Mouse (Mus musculus): ENCODE results near the gene Plcl1.
A peak's percentile ranks its signal among the peaks of the same experiment; 100 is the strongest.

Gene Plcl1

GRCm38 (mm10) chr1:55525100-55525499, 119.4 kb downstream of the Plcl1 start:
- no peak for DNase-seq (ENCODE audit: low spot score in 2 of 2)

GRCm38 (mm10) chr1:55525748-55526147, 120.0 kb downstream of the Plcl1 start:
- DNase-seq (ENCODE audit: low spot score in 2 of 2), result no peak

GRCm38 (mm10) chr1:55528547-55529304, 123.0 kb downstream of the Plcl1 start:
- DNase-seq (ENCODE audit: low spot score in 2 of 2), result peak; percentile 21 to 33

GRCm38 (mm10) chr1:55533823-55534222, 128.1 kb downstream of the Plcl1 start:
- DNase-seq (ENCODE audit: low spot score in 2 of 2), result no peak

- no peak for DNase-seq (ENCODE audit: low spot score in 2 of 2)
These were observed 148.7 kb downstream of the Plcl1 start for GRCm38 (mm10) chr1:55554405-55554804.

GRCm38 (mm10) chr1:55557960-55558359, 152.2 kb downstream of the Plcl1 start:
- no peak for DNase-seq (ENCODE audit: low spot score in 2 of 2)

- DNase-seq (ENCODE audit: low spot score in 2 of 2), result no peak
These were observed 152.7 kb downstream of the Plcl1 start for GRCm38 (mm10) chr1:55558409-55558808.

GRCm38 (mm10) chr1:55559998-55560397, 154.3 kb downstream of the Plcl1 start:
- no peak for DNase-seq (ENCODE audit: low spot score in 2 of 2)

GRCm38 (mm10) chr1:55565933-55566332, 160.2 kb downstream of the Plcl1 start:
- DNase-seq (ENCODE audit: low spot score in 2 of 2), result no peak

- DNase-seq (ENCODE audit: low spot score in 2 of 2), result no peak
These were observed 162.2 kb downstream of the Plcl1 start for GRCm38 (mm10) chr1:55567801-55568360.

- DNase-seq (ENCODE audit: low spot score in 2 of 2), result peak in 1 of 2 experiments; percentile 14
These were observed 164.5 kb downstream of the Plcl1 start for GRCm38 (mm10) chr1:55570225-55570624.

- DNase-seq (ENCODE audit: low spot score in 2 of 2), result no peak
These were observed 165.7 kb downstream of the Plcl1 start for GRCm38 (mm10) chr1:55571399-55571798.

- DNase-seq (ENCODE audit: low spot score in 2 of 2), result no peak
These were observed 166.5 kb downstream of the Plcl1 start for GRCm38 (mm10) chr1:55572202-55572601.

- no peak for DNase-seq (ENCODE audit: low spot score in 2 of 2)
These were observed 166.9 kb downstream of the Plcl1 start for GRCm38 (mm10) chr1:55572664-55573063.

- peak; percentile 25 to 32 for DNase-seq (ENCODE audit: low spot score in 2 of 2)
These were observed 170.2 kb downstream of the Plcl1 start for GRCm38 (mm10) chr1:55575916-55576315.

GRCm38 (mm10) chr1:55581752-55582151, 176.0 kb downstream of the Plcl1 start:
- no peak for DNase-seq (ENCODE audit: low spot score in 2 of 2)

- DNase-seq (ENCODE audit: low spot score in 2 of 2), result no peak
These were observed 179.7 kb downstream of the Plcl1 start for GRCm38 (mm10) chr1:55585441-55585840.

GRCm38 (mm10) chr1:55588090-55588489, 182.4 kb downstream of the Plcl1 start:
- no peak for DNase-seq (ENCODE audit: low spot score in 2 of 2)

- no peak for DNase-seq (ENCODE audit: low spot score in 2 of 2)
These were observed 184.3 kb downstream of the Plcl1 start for GRCm38 (mm10) chr1:55590047-55590446.

GRCm38 (mm10) chr1:55600496-55600895, 194.8 kb downstream of the Plcl1 start:
- no peak for DNase-seq (ENCODE audit: low spot score in 2 of 2)

- DNase-seq (ENCODE audit: low spot score in 2 of 2), result no peak
These were observed 198.9 kb downstream of the Plcl1 start for GRCm38 (mm10) chr1:55604593-55604992.

GRCm38 (mm10) chr1:55605450-55605849, 199.7 kb downstream of the Plcl1 start:
- DNase-seq (ENCODE audit: low spot score in 2 of 2), result no peak

- no peak for DNase-seq (ENCODE audit: low spot score in 2 of 2)
These were observed 200.2 kb downstream of the Plcl1 start for GRCm38 (mm10) chr1:55605956-55606355.
